Mouse (Mus musculus): ENCODE measurements around the gene Tgfbr3. TPM values are rescaled to one million over a fixed set of nuclear protein-coding genes. Genes with fewer than 3 reads are reported as not detected.

Tgfbr3 gene
- polyA plus RNA-seq, 2 experiments, result 20.7 to 29.0 TPM

DNA sequence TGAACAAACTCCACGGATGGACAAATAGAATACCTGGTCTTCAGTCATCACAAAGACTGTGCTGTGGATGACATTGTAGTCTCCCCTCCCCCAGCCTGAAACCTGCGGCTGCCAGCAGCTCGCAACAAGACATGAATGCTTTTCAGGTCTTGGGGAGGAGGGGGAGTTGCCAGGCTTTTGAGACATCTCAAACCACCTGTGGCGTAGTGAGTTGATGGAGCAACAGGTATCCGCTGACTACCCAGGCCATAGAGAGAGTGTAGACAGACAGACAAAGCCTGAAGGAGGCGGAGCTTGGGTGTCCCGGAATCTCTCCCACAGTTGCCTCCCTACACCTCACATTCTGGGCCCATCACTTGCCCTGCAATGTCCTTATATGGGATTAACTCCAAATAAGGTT is 117.6 kb downstream of the Tgfbr3 start:
- Histone ChIP-seq H3K4me2 (replicated peaks; ENCODE audit: low read depth, low read length, severe bottlenecking) (no peak overlapping the region), H3K9me3 (ENCODE audit: control insufficient read depth, low read length) (no peaks in the 10 kb centered on the region), H3K27ac (replicated peaks; ENCODE audit: low read depth, low read length) (no peak overlapping the region), H3K9ac (ENCODE audit: low read depth, low read length, severe bottlenecking) (no peak overlapping the region), H3K4me3 (replicated peaks; ENCODE audit: low read length) (no peak overlapping the region), H3K36me3 (ENCODE audit: control insufficient read depth, insufficient read depth, low read length) (no peaks in the 10 kb centered on the region), H3K27me3 (ENCODE audit: control insufficient read depth, insufficient read depth, low read length) (no peaks in the 10 kb centered on the region), H3K4me1 (ENCODE audit: control insufficient read depth, insufficient read depth, low read length) (peaks cover 36% of the 10 kb centered on the region)
- ATAC-seq (ENCODE audit: low FRiP score, low read depth) (no peak), DNase-seq (ENCODE audit: low spot score) (no peak)
- WGBS, result 76% methylated on average over 7 of the region's 7 CpGs
- TF ChIP-seq POLR2A (IDR thresholded peaks at IDR 0.05; ENCODE audit: borderline replicate concordance, extremely low read depth, insufficient read depth, insufficient read length), result no peak

DNA sequence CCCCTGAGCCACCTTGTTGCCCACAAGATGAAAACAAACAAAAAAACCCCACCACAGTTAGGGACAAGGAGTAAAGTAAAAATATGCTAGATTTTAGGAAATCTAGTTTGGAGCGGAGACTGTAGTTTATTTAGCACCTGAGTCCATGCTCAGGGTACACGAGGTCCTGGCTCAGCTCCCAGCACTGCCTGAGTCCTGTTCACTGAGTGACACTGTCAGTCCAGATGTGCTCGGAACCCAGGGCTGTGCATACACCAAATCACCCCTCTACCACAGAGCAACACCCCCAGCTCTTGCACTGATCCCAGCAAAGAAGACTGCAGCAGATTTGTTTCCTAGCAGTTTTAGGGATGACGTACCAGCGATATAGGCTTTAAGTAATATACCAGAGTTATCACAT is 119.6 kb downstream of the Tgfbr3 start:
- Histone ChIP-seq H3K4me1 (ENCODE audit: control insufficient read depth, insufficient read depth, low read length) (peaks cover 54% of the 10 kb centered on the region), H3K27ac (replicated peaks; ENCODE audit: low read depth, low read length) (0 out of 2 replicates have a peak overlapping the region, but pooled peaks have one; percentile 19), H3K36me3 (ENCODE audit: control insufficient read depth, insufficient read depth, low read length) (no peaks in the 10 kb centered on the region), H3K27me3 (ENCODE audit: control insufficient read depth, insufficient read depth, low read length) (no peaks in the 10 kb centered on the region), H3K4me2 (replicated peaks; ENCODE audit: low read depth, low read length, severe bottlenecking) (no peak overlapping the region), H3K4me3 (replicated peaks; ENCODE audit: low read length) (no peak overlapping the region), H3K9ac (ENCODE audit: low read depth, low read length, severe bottlenecking) (no peak overlapping the region), H3K9me3 (ENCODE audit: control insufficient read depth, low read length) (no peaks in the 10 kb centered on the region)
- ATAC-seq (ENCODE audit: low FRiP score, low read depth), result no peak
- 64% methylated on average over 5 of the region's 5 CpGs for WGBS
- DNase-seq (ENCODE audit: low spot score), result no peak
- no peak for TF ChIP-seq POLR2A (IDR thresholded peaks at IDR 0.05; ENCODE audit: borderline replicate concordance, extremely low read depth, insufficient read depth, insufficient read length)

DNA sequence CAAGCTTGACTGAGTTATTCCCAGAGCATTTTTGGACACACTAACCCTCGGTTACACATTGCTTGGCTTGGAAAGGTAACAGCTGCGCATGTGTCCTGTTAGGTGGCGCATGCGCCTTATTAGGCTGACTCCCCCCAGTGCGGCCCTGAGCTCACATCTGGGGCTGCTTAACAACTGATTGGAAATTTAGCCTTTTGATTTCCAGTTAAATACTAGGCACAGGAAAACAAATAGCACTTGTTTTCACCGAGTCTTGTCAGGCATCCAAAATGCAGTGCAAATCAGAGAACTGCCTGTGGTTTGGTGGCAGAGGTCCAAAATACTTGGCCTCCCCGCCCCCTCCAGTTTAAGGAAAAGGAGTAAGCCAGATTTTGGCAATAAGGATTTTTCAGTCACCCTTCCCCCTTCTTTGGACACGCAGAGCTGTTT is 121.5 kb downstream of the Tgfbr3 start:
- peaks cover 58% of the 10 kb centered on the region for H3K4me1 ChIP-seq (ENCODE audit: control insufficient read depth, insufficient read depth, low read length)
- DNase-seq (ENCODE audit: low spot score) (peak; percentile 97), ATAC-seq (ENCODE audit: low FRiP score, low read depth) (peak; percentile 88)
- H3K4me2 ChIP-seq (replicated peaks; ENCODE audit: low read depth, low read length, severe bottlenecking), result peak overlapping the region; percentile 36
- H3K9me3 ChIP-seq (ENCODE audit: control insufficient read depth, low read length), result no peaks in the 10 kb centered on the region
- no peaks in the 10 kb centered on the region for H3K36me3 ChIP-seq (ENCODE audit: control insufficient read depth, insufficient read depth, low read length)
- no peak for TF ChIP-seq POLR2A (IDR thresholded peaks at IDR 0.05; ENCODE audit: borderline replicate concordance, extremely low read depth, insufficient read depth, insufficient read length)
- H3K9ac ChIP-seq (ENCODE audit: low read depth, low read length, severe bottlenecking), result no peak overlapping the region
- H3K27me3 ChIP-seq (ENCODE audit: control insufficient read depth, insufficient read depth, low read length), result no peaks in the 10 kb centered on the region
- no peak overlapping the region for H3K4me3 ChIP-seq (replicated peaks; ENCODE audit: low read length)
- H3K27ac ChIP-seq (replicated peaks; ENCODE audit: low read depth, low read length), result peak overlapping the region; percentile 79
- WGBS, result 15% methylated on average over 8 of the region's 8 CpGs

DNA sequence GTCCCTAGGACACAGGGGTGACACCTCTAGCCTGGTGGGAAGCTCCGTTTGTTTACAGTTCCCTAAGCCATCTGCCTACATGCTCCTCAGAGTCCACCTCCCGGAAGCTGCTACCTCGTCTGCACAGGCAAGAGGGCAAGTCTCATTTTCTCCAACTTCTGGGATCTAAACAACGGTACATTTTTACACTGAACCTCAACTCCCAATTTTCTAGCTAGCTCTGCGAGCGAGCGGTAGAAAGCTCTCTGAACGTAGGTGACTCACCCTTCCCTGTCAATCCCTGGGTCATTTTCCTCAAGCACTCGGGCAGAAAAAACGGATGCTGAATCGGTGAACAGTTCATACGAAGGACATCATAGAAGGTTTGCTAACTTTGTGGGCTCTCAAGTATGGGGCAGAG is 122.1 kb downstream of the Tgfbr3 start:
- Histone ChIP-seq H3K4me1 (ENCODE audit: control insufficient read depth, insufficient read depth, low read length) (peaks cover 59% of the 10 kb centered on the region), H3K9me3 (ENCODE audit: control insufficient read depth, low read length) (no peaks in the 10 kb centered on the region), H3K4me3 (replicated peaks; ENCODE audit: low read length) (no peak overlapping the region), H3K27ac (replicated peaks; ENCODE audit: low read depth, low read length) (peak overlapping the region; percentile 79), H3K4me2 (replicated peaks; ENCODE audit: low read depth, low read length, severe bottlenecking) (peak overlapping the region; percentile 36), H3K9ac (ENCODE audit: low read depth, low read length, severe bottlenecking) (0 out of 2 replicates have a peak overlapping the region, but pooled peaks have one; percentile 17), H3K27me3 (ENCODE audit: control insufficient read depth, insufficient read depth, low read length) (no peaks in the 10 kb centered on the region), H3K36me3 (ENCODE audit: control insufficient read depth, insufficient read depth, low read length) (no peaks in the 10 kb centered on the region)
- DNase-seq (ENCODE audit: low spot score) (peak; percentile 7), ATAC-seq (ENCODE audit: low FRiP score, low read depth) (peak; percentile 21)
- 35% methylated on average over 12 of the region's 12 CpGs for WGBS
- TF ChIP-seq POLR2A (IDR thresholded peaks at IDR 0.05; ENCODE audit: borderline replicate concordance, extremely low read depth, insufficient read depth, insufficient read length), result no peak

DNA sequence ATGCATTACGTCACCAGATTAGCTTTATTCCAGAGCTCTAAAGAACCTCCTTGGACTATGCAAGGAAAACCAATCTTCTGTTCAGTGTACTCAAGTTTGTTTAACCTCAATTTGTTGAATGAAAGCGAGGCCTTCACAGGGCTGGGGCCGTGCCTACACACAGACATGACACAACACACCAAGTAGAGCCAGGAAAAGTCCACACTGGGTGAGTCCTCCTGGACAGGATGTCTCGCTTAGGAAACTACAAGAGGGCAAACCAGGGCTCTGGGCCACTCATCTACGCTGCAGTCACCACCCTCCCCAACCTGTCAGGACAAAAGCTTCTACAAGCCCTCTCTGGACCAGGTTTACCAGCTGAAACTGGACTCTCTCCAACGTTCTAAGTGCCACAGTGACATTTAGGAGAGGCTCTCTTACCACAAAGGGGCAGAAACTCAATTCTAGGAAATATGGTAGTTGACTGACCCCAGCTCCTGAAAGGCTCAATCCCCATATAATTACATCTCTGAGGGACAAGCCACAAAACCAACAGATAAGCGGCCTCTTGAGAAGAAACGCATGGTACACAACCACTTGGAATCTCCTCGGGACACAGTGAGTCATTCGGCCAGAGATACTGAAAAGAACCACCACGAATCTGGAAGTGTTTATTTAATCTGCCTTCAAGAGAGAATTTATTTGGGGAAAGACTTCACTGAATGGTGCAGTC is 122.6 kb downstream of the Tgfbr3 start:
- Histone ChIP-seq H3K4me1 (ENCODE audit: control insufficient read depth, insufficient read depth, low read length) (peaks cover 59% of the 10 kb centered on the region), H3K9me3 (ENCODE audit: control insufficient read depth, low read length) (no peaks in the 10 kb centered on the region), H3K27me3 (ENCODE audit: control insufficient read depth, insufficient read depth, low read length) (no peaks in the 10 kb centered on the region), H3K4me2 (replicated peaks; ENCODE audit: low read depth, low read length, severe bottlenecking) (peak overlapping the region; percentile 36; the same call in 1 of the 2 replicates), H3K9ac (ENCODE audit: low read depth, low read length, severe bottlenecking) (0 out of 2 replicates have a peak overlapping the region, but pooled peaks have one; percentile 17), H3K4me3 (replicated peaks; ENCODE audit: low read length) (no peak overlapping the region), H3K36me3 (ENCODE audit: control insufficient read depth, insufficient read depth, low read length) (no peaks in the 10 kb centered on the region), H3K27ac (replicated peaks; ENCODE audit: low read depth, low read length) (peak overlapping the region; percentile 79)
- DNase-seq (ENCODE audit: low spot score) (no peak), ATAC-seq (ENCODE audit: low FRiP score, low read depth) (no peak)
- no peak for TF ChIP-seq POLR2A (IDR thresholded peaks at IDR 0.05; ENCODE audit: borderline replicate concordance, extremely low read depth, insufficient read depth, insufficient read length)
- WGBS, result 61% methylated on average over 11 of the region's 11 CpGs
